Mouse (Mus musculus): ENCODE measurements around the gene Ssu2. TPM values are rescaled to one million over a fixed set of nuclear protein-coding genes. Genes with fewer than 3 reads are reported as not detected.

Ssu2 gene
- polyA plus RNA-seq, 1 experiment from 2014 or later, result 0.28 TPM

DNA sequence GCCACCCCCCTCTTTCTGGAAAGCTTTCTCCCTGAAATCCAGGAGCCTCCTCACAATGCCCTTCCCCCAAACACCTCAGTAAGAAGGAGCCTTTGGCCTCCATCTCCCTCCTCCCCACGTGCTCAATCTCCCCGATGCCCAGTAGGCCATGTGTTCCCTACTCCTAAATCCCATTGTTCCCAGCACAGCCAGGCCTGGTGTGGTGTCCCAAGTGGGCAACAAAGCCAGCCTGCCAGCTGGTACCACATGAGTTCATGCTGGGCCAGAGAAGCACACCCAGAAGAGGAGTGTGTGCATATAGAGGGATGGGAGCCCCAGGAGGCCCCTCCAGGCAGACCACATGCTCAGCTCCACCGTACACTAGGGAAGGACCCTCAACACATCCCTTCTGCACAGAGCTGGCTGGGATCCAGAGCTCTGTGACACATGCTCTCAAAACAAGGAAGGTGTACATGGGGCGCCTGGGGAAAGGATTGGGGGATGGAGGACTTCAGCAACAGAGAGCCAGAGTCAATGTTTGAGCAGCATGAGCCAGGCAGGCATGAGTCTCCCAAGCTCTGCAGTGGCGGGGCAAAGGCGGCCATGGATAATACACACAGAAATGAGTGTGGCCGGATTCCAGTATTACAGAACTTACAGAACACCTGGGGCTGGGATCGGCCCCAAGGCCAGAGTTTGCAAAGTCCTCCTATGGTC, 4.7 kb downstream of the Ssu2 start:
- ATAC-seq (ENCODE audit: low FRiP score), result no peak
- no peak overlapping the region for H3K27ac ChIP-seq (replicated peaks)
- no peak overlapping the region for H3K9ac ChIP-seq (replicated peaks)
- H3K27me3 ChIP-seq (replicated peaks), result no peaks in the 10 kb centered on the region
- no peaks in the 10 kb centered on the region for H3K9me3 ChIP-seq (replicated peaks)
- H3K4me1 ChIP-seq, result 0 out of 2 replicates have a peak, but pooled peaks cover 5% of the 10 kb centered on the region
- no peaks in the 10 kb centered on the region for H3K36me3 ChIP-seq
- no peak overlapping the region for H3K4me2 ChIP-seq
- H3K4me3 ChIP-seq (replicated peaks), result no peak overlapping the region
- WGBS, result 74% methylated on average over 8 of the region's 8 CpGs

DNA sequence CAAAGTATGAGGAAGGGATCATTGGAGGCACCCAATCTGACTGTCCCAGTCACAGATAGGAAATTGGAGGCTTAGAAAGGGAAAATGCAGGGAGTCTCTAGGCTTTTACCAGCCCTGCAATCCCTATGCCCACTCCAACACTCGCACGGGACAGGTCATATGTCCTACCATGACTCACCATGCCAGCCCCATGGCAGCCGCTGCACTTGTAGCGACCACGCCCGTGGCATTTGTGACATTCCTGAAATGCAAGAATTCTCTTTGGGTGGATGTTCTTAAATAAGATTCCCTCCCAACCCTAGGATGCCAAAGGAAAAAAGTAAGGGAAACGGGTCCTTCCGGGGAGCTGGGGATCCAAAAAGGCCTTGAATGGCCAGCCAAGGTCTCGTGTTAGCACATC, 8.8 kb downstream of the Ssu2 start:
- Histone ChIP-seq H3K9ac (replicated peaks) (no peak overlapping the region), H3K27ac (replicated peaks) (no peak overlapping the region), H3K4me3 (replicated peaks) (no peak overlapping the region), H3K9me3 (replicated peaks) (no peaks in the 10 kb centered on the region), H3K4me2 (no peak overlapping the region), H3K36me3 (no peaks in the 10 kb centered on the region), H3K4me1 (0 out of 2 replicates have a peak, but pooled peaks cover 5% of the 10 kb centered on the region), H3K27me3 (replicated peaks) (no peaks in the 10 kb centered on the region)
- ATAC-seq (ENCODE audit: low FRiP score), result no peak
- WGBS, result 95% methylated on average over 9 of the region's 9 CpGs

DNA sequence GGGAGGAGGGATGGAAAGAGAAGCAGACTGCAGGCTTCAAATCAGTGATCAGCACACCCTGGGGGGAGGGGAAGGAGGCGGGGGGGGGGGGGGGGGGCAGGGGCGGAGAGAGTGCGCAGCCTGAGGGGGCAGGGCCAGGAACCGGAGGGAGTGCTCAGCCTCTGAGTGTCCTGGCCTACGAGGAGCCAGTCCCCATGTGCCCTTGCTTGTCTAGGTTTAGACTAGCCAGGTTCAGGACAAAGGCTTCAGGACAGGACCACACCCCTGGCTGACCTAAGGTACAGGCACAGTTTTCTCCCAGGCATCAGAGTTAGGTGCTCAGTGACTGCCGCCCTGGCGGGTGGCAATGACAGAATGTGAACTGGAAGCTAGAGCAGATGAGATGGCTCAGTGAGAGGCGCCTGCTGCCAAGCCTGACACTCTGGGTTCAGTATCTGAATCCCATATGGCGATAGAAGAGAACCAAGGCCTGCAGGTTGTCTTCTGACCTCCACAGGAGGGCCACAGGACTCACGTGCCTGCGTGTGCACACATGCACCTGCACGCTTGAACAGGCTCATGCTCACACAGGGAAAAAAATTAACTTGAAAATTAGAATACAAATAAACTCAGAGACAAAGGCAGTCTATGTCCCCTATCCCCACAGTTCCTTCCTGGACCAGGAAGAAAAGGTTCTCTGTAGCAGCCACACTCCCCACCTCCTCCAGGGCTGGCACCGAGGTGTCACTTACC, 12.0 kb downstream of the Ssu2 start:
- H3K9ac ChIP-seq (replicated peaks), result no peak overlapping the region
- ATAC-seq (ENCODE audit: low FRiP score), result no peak
- WGBS, result 72% methylated on average over 10 of the region's 13 CpGs
- no peak overlapping the region for H3K4me2 ChIP-seq
- H3K27ac ChIP-seq (replicated peaks), result no peak overlapping the region
- H3K27me3 ChIP-seq (replicated peaks), result no peaks in the 10 kb centered on the region
- no peaks in the 10 kb centered on the region for H3K4me1 ChIP-seq
- no peaks in the 10 kb centered on the region for H3K9me3 ChIP-seq (replicated peaks)
- H3K36me3 ChIP-seq, result no peaks in the 10 kb centered on the region
- H3K4me3 ChIP-seq (replicated peaks), result no peak overlapping the region

DNA sequence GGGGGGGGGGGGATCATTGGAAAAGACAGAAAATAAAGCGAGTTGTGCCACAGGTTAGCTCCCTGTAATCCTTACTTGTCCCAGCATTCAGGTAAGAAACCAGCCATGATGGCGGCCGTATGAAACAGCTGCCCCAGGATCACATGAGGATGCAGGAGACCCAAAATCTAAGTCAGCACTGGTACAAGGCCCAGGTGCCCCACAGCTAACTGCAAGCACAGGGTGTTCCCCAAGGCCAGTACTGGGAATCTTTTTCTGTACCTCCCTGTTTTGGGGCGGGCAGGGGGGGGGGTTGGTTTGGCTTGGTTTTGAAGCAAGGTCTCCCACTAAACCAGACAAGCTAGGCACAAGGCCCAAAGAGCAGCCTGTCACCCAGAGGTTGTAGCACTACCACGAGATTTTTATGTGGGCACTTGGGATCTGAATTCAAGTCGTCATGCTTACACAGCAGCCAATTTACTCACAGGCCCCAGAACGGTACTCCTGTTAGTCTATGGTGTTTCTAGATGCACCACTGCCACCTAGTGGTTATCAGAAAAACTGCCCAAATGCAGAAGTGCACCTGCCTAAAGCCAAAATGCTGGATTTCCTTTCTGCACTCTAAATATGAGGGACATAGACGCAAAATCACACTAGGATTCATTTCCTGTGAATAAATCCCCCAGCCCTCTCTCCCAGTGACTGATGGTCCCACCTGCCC, 13.8 kb downstream of the Ssu2 start:
- 44% methylated on average over 8 of the region's 8 CpGs for WGBS
- H3K36me3 ChIP-seq, result no peaks in the 10 kb centered on the region
- peak; percentile 66; the same call in 1 of the 2 replicates for ATAC-seq (ENCODE audit: low FRiP score)
- no peak overlapping the region for H3K27ac ChIP-seq (replicated peaks)
- H3K4me3 ChIP-seq (replicated peaks), result no peak overlapping the region
- no peaks in the 10 kb centered on the region for H3K9me3 ChIP-seq (replicated peaks)
- H3K27me3 ChIP-seq (replicated peaks), result no peaks in the 10 kb centered on the region
- H3K4me1 ChIP-seq, result no peaks in the 10 kb centered on the region
- no peak overlapping the region for H3K9ac ChIP-seq (replicated peaks)
- no peak overlapping the region for H3K4me2 ChIP-seq

GRCm38 (mm10) chr6:112365294-112365693, 22.5 kb downstream of the Ssu2 start:
- H3K9me3 ChIP-seq (replicated peaks), result no peaks in the 10 kb centered on the region
- H3K27ac ChIP-seq (replicated peaks), result no peak overlapping the region
- H3K4me1 ChIP-seq, result 0 out of 2 replicates have a peak, but pooled peaks cover 2% of the 10 kb centered on the region
- no peak overlapping the region for H3K4me3 ChIP-seq (replicated peaks)
- ATAC-seq (ENCODE audit: low FRiP score), result no peak
- 76% methylated on average over 10 of the region's 10 CpGs for WGBS
- no peak overlapping the region for H3K9ac ChIP-seq (replicated peaks)
- no peaks in the 10 kb centered on the region for H3K36me3 ChIP-seq
- H3K4me2 ChIP-seq, result no peak overlapping the region
- 0 out of 2 replicates have a peak, but pooled peaks cover 4% of the 10 kb centered on the region for H3K27me3 ChIP-seq (replicated peaks)

DNA sequence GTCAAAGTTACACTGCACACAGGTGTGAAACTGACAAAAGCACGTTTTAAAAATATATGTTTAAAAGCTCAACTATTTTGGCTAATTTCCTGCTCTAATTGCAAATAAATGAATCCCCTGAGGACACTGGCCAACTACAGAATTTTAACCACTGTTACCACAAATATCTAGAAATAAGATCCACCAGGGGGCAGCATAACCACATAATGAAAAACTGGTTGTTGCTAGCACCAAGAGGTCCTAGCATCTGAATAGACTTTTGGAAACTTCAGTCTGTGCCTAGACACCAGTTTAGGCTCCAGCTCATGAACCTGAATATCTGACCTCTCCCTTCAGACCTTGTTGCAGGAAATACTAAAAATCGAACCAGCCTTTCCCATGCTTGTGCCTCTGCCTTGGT, 23.2 kb downstream of the Ssu2 start:
- no peak for ATAC-seq (ENCODE audit: low FRiP score)

GRCm38 (mm10) chr6:112362349-112362958, 25.4 kb downstream of the Ssu2 start:
- Histone ChIP-seq H3K9me3 (replicated peaks) (no peaks in the 10 kb centered on the region), H3K27ac (replicated peaks) (no peak overlapping the region)
- 40% methylated on average over 6 of the region's 6 CpGs for WGBS

More for the DNA sequence above, 23.2 kb downstream of the Ssu2 start:
- Histone ChIP-seq H3K27me3 (replicated peaks) (0 out of 2 replicates have a peak, but pooled peaks cover 4% of the 10 kb centered on the region), H3K27ac (replicated peaks) (no peak overlapping the region), H3K4me3 (replicated peaks) (no peak overlapping the region), H3K4me2 (no peak overlapping the region), H3K4me1 (0 out of 2 replicates have a peak, but pooled peaks cover 2% of the 10 kb centered on the region), H3K36me3 (no peaks in the 10 kb centered on the region), H3K9me3 (replicated peaks) (no peaks in the 10 kb centered on the region), H3K9ac (replicated peaks) (no peak overlapping the region)
- 46% methylated on average over 2 of the region's 2 CpGs for WGBS

GRCm38 (mm10) chr6:112360676-112361075, 27.1 kb downstream of the Ssu2 start:
- Histone ChIP-seq H3K27ac (replicated peaks) (no peak overlapping the region), H3K27me3 (replicated peaks) (0 out of 2 replicates have a peak, but pooled peaks cover 4% of the 10 kb centered on the region), H3K36me3 (no peaks in the 10 kb centered on the region), H3K4me1 (0 out of 2 replicates have a peak, but pooled peaks cover 2% of the 10 kb centered on the region), H3K4me3 (replicated peaks) (no peak overlapping the region), H3K9me3 (replicated peaks) (no peaks in the 10 kb centered on the region), H3K4me2 (no peak overlapping the region), H3K9ac (replicated peaks) (no peak overlapping the region)
- WGBS, result 65% methylated on average over 8 of the region's 8 CpGs
- ATAC-seq (ENCODE audit: low FRiP score), result no peak

More at GRCm38 (mm10) chr6:112362349-112362958, 25.4 kb downstream of the Ssu2 start:
- Histone ChIP-seq H3K27me3 (replicated peaks) (0 out of 2 replicates have a peak, but pooled peaks cover 4% of the 10 kb centered on the region), H3K4me2 (no peak overlapping the region), H3K4me3 (replicated peaks) (no peak overlapping the region), H3K36me3 (no peaks in the 10 kb centered on the region), H3K9ac (replicated peaks) (no peak overlapping the region), H3K4me1 (0 out of 2 replicates have a peak, but pooled peaks cover 2% of the 10 kb centered on the region)
- peak; percentile 80 for ATAC-seq (ENCODE audit: low FRiP score)

- no peaks in the 10 kb centered on the region for H3K36me3 ChIP-seq
- H3K9ac ChIP-seq (replicated peaks), result no peak overlapping the region
- no peak overlapping the region for H3K4me2 ChIP-seq
- H3K4me1 ChIP-seq, result 0 out of 2 replicates have a peak, but pooled peaks cover 2% of the 10 kb centered on the region
- H3K4me3 ChIP-seq (replicated peaks), result no peak overlapping the region
- ATAC-seq (ENCODE audit: low FRiP score), result no peak
- H3K27me3 ChIP-seq (replicated peaks), result 0 out of 2 replicates have a peak, but pooled peaks cover 4% of the 10 kb centered on the region
- 94% methylated on average over 1 of the region's 1 CpGs for WGBS
- H3K27ac ChIP-seq (replicated peaks), result no peak overlapping the region
- H3K9me3 ChIP-seq (replicated peaks), result no peaks in the 10 kb centered on the region
Measured at GRCm38 (mm10) chr6:112359341-112359740, 28.5 kb downstream of the Ssu2 start.

- Histone ChIP-seq H3K27me3 (replicated peaks) (no peaks in the 10 kb centered on the region), H3K36me3 (no peaks in the 10 kb centered on the region), H3K4me3 (replicated peaks) (no peak overlapping the region), H3K27ac (replicated peaks) (no peak overlapping the region), H3K4me1 (no peaks in the 10 kb centered on the region), H3K9me3 (replicated peaks) (no peaks in the 10 kb centered on the region), H3K9ac (replicated peaks) (no peak overlapping the region), H3K4me2 (no peak overlapping the region)
- ATAC-seq (ENCODE audit: low FRiP score), result no peak
- 94% methylated on average over 4 of the region's 4 CpGs for WGBS
Measured at GRCm38 (mm10) chr6:112350452-112350851, 37.4 kb downstream of the Ssu2 start.

DNA sequence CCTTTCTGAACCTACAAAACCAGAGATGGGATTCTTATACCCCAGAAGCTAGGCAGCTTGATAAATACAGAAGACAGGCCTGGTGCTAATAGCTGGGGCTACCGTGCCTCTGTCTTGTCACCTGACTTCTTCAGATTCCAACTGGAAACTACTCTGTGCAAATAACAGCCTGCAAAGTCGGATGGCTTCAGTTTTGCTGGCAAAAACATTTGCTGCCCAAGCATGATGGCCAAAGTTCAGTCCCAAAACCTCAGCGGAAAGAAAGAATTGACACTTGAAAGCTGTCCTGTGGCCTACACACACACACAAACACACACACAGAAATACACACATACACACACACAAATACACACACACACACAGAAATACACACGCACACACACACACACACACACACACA, 48.8 kb downstream of the Ssu2 start:
- WGBS, result 87% methylated on average over 4 of the region's 4 CpGs
- Histone ChIP-seq H3K27me3 (replicated peaks) (no peaks in the 10 kb centered on the region), H3K27ac (replicated peaks) (no peak overlapping the region), H3K9me3 (replicated peaks) (no peaks in the 10 kb centered on the region), H3K9ac (replicated peaks) (no peak overlapping the region), H3K4me2 (no peak overlapping the region), H3K36me3 (no peaks in the 10 kb centered on the region), H3K4me3 (replicated peaks) (no peak overlapping the region), H3K4me1 (no peaks in the 10 kb centered on the region)
- no peak for ATAC-seq (ENCODE audit: low FRiP score)
